In the genomic region with DNA sequence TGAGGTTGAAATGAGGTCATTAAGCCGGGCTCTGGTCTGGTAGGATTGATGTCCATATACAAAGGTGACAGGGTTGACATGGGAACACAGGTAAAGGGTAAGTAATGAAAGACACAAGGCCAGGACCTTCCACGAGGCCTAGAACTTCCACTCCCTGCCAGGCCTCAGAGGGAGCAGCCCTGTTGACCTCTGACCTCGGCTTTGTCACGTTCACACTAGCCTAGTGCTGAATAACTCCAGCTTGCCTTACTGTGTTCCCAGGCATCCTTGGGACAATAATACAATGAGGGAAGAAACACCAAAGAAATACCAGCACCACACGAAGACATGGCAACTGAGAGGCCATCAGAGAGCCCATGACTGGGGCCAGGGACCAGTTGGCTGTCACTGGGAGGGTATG, we compare ENCODE assay signal across 25 mouse cellular contexts. TPM values are rescaled to one million over a fixed set of nuclear protein-coding genes. Genes with fewer than 3 reads are reported as not detected.
"Had no signal": no experiment of that assay in that cellular context is flagged by ENCODE, and none has a peak within 500 bp of the region (broad histone marks: within the 10 kb centered on the region; RNA-seq: fewer than 3 reads in every experiment).

No protein-coding gene starts in this region.

- H3K9me3 ChIP-seq: heart, embryonic 10.5 days; hindbrain, embryonic 13.5 days; intestine, embryonic 15.5 days; kidney, embryonic 15.5 days; limb, embryonic 15.5 days; liver, embryonic 12.5 days had no signal

- H3K4me2 ChIP-seq: heart, embryonic 12.5 days; hindbrain, embryonic 13.5 days; intestine, embryonic 15.5 days; kidney, embryonic 15.5 days; limb, embryonic 13.5 days; limb, embryonic 15.5 days; liver, embryonic 12.5 days had no signal

- H3K27me3 ChIP-seq: hindbrain, embryonic 13.5 days; intestine, embryonic 15.5 days; kidney, embryonic 15.5 days; limb, embryonic 13.5 days; limb, embryonic 15.5 days; liver, embryonic 12.5 days had no signal

- DNase-seq: gastrocnemius, postnatal 14 days; heart, adult 18-20 months; heart, postnatal 10 days; heart, postnatal 4 days; kidney, adult 18-20 months; kidney, adult 8-10 months; kidney, postnatal 14 days; kidney, postnatal 36 days; layer of hippocampus, adult 9-11 months; layer of hippocampus, postnatal 36 days; left cerebral cortex, postnatal 4 days had no signal

- H3K36me3 ChIP-seq: heart, embryonic 10.5 days; heart, embryonic 12.5 days; hindbrain, embryonic 13.5 days; intestine, embryonic 15.5 days; kidney, embryonic 15.5 days; limb, embryonic 13.5 days; limb, embryonic 15.5 days; liver, embryonic 12.5 days had no signal

- H3K9ac ChIP-seq: heart, embryonic 12.5 days; hindbrain, embryonic 13.5 days; intestine, embryonic 15.5 days; kidney, embryonic 15.5 days; limb, embryonic 13.5 days; limb, embryonic 15.5 days; liver, embryonic 12.5 days; liver, embryonic 14.5 days had no signal

- H3K4me1 ChIP-seq: heart, embryonic 12.5 days; hindbrain, embryonic 13.5 days; intestine, embryonic 15.5 days; kidney, embryonic 15.5 days; limb, embryonic 13.5 days; limb, embryonic 15.5 days; liver, embryonic 12.5 days had no signal

- H3K27ac ChIP-seq: heart, embryonic 10.5 days; hindbrain, embryonic 13.5 days; intestine, embryonic 15.5 days; kidney, embryonic 15.5 days; kidney, postnatal 0 days; limb, embryonic 13.5 days; limb, embryonic 15.5 days; liver, embryonic 12.5 days; liver, embryonic 14.5 days had no signal

- ATAC-seq: hindbrain, embryonic 16.5 days; inflammation-experienced regulatory T-cells, adult 6 months; intestine, embryonic 15.5 days; intestine, postnatal 0 days; liver, embryonic 12.5 days had no signal

- H3K4me3 ChIP-seq: heart, embryonic 10.5 days; heart, embryonic 12.5 days; hindbrain, embryonic 13.5 days; intestine, embryonic 15.5 days; kidney, embryonic 15.5 days; limb, embryonic 13.5 days; limb, embryonic 15.5 days; liver, embryonic 12.5 days had no signal

RNA-seq across cellular contexts. Expression of a gene that starts 29.5 kb away (rescaled TPM):
- total RNA-seq: granulocyte monocyte progenitor cell, adult 5-6 weeks had no signal
